Mouse (Mus musculus) cerebellum, adult 18-20 months (tissue): ENCODE measurements around the gene Dnaja3.
A peak's percentile ranks its signal among the peaks of the same experiment; 100 is the strongest.

Source experiments
- DNase-seq, 2 experiments: peaks; one replicate each; pipeline ENCODE4 v3.0.0; 2021

Gene Dnaja3

DNA sequence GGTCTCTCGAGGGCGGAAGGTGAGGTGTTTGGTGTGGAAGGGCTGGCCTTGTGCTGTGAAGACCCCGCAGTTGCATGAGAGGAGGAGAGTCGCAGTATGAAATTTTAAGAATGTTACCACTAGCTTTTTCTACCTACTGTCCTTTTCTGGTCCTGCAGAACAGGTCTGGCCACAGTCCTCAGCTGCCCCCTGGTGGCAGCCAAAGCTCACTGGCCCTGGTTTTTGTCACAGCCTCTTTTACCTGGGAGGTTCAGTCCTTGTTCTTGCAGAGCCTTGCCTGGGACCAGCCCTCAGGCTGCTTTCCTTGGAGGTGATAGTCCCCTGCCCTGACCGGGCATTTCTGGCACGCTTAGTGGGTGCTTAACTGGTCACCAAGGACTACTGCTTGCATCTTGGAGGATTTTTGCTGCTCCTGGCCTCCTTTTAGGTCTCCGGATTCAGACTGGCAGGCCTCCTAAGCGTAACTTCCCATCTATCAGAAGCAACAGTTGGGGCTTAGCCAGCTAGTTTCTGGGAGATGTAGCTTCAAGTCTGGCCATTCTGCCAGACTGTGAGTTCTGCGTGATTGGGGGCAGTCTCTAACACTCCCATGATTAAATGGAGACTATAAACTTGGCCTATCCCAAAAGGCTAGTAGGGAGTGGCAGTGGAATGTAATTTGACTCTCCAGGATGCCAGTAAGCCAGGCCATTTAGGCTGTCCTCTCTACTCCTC lies 31.8 kb upstream of the Dnaja3 start:
- DNase-seq = peak; percentile 87 to 92

GRCm38 (mm10) chr16:4608532-4609059 lies 31.2 kb upstream of the Dnaja3 start:
- no peak for DNase-seq

DNA sequence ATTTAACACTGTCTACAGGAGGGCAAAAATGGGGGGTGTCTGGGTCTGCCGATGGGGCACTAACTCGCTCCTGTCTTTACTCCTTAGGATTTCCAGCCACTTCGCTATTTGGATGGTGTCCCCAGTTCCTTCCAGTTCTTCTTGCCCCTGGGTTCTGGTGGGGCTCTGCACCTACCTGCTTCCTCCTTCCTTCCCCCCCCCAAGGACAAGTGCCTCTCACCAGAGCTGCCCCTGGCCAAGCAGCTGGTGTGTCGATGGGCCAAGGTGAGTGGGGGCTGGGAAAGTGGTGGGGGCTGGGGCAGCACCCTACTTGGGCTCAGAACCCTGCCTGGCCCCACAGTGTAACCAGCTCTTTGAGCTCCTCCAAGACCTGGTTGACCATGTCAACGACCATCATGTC lies 28.6 kb upstream of the Dnaja3 start:
- DNase-seq = no peak

GRCm38 (mm10) chr16:4611676-4612075 lies 28.1 kb upstream of the Dnaja3 start:
- DNase-seq = no peak

- no peak for DNase-seq
Measured at GRCm38 (mm10) chr16:4613736-4614135, 26.1 kb upstream of the Dnaja3 start.

DNA sequence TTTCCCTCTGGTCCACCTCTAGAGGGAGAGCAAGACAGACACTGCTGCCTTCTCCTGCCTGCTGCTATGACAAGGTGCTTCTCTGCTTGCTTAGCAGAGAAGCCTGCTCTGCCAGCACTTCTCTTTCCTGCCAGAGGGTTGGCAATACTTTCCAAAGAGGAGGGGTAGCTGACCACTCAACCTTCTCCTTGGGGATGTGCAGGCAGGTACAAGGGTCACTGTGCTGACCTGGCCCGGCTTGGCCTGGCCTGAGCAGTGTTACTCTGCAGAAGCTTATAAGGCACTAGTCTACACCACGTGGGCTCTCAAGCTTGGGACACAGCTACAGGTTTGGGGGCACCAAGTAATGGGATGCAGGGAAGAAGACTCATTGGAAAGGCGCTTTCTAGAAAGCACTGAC lies 25.1 kb upstream of the Dnaja3 start:
- no peak for DNase-seq

- no peak for DNase-seq
Measured at GRCm38 (mm10) chr16:4615297-4615696, 24.5 kb upstream of the Dnaja3 start.

DNA sequence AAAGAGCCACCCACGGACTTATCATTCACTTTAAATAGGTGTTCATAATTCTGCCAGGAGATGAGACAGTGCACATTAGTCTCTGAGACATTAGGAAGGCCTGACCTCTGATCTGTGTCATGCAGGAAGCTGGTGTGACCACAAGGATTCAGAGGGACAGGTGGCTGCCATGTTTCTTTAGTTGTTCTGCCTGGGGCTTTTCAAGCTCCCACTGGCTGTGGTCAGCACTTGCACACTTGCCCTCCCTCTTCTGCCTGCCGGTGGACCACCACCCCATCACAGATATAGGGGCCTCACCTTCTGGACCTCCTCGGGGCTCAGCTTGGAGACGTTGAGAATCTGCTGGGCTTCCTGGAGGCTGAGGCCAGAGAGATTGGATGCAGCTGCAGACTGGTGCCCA lies 23.0 kb upstream of the Dnaja3 start:
- no peak for DNase-seq

DNA sequence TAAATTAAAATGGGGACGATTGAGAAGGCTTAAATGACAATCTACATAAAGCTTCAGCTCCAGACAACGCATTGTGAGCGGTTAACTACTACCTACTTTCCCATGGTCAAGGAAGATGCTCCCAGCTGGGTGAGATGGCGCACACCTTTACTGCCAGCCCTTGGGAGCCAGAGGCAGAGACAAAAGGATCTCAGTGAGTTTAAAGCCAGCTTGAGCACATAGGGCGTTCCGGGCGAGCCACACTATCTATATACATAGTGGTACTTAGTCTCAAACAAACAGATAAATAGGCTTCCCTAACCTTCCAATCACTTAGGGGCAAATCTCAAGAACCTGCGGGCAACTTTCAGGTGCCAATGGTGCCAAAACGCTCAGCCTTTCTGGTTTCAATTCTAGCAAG lies 15.7 kb upstream of the Dnaja3 start:
- DNase-seq = no peak

DNA sequence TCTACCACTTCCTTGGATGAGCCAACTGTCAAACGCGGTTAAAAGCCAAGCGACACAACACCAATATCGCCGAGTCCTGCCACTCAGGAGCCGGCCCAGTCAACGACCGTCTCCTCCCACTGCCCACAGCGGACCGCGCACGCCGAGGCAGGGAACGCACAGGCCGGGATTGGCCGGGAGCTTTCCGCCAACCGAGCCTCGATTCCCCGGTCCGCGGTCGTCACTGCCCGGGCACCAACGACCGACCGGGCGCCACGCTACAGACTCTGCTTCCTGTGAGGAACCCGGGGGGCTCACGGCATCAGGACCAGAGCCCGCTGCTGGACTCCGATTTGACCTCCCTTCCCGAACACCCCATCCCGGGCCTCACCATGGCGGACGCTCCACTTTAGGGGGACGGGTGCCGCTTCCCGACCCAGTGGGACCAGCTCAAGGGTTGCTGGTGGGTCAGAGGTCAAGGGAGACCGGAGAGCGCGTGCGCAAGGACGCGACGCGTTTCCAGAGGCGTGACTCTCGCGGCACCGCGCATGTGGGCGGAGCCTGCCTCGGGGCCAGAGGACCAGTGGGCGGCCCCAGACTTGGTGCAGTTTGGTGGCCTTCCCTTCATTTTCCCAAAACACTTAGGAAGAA lies 15.2 kb upstream of the Dnaja3 start, which contains the start of gene Pam16:
TSS of gene Pam16 (minus strand) at position 508 of the 630 bp plus-strand sequence.
- peak; percentile 91 to 93 for DNase-seq

DNA sequence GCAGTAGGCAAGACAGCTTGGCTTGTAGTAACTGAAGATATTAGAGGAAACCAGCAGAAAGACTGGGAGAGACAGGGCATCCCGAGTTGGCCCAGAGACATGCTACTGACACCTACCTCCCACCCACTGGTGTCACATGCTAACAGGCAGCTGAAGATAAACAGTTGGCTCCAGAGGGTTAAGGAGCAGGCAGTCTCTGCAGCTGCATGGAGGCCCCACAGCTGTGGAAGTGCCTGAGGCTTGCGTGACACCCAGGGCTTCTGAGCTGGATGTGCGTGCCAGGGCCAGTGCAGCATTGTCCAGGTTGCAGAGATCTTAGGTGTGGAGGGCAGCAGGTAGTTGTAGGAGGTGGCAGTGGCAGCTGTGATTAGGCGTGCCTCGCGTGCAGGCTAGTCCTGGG lies 12.7 kb upstream of the Dnaja3 start:
- no peak for DNase-seq

GRCm38 (mm10) chr16:4628898-4629419 lies 10.8 kb upstream of the Dnaja3 start:
- DNase-seq = no peak

GRCm38 (mm10) chr16:4629950-4630349 lies 9.8 kb upstream of the Dnaja3 start:
- DNase-seq = peak; percentile 84 to 89

GRCm38 (mm10) chr16:4632050-4632449 lies 7.7 kb upstream of the Dnaja3 start:
- peak; percentile 36 to 49 for DNase-seq

GRCm38 (mm10) chr16:4633661-4634060 lies 6.1 kb upstream of the Dnaja3 start:
- DNase-seq = no peak

DNA sequence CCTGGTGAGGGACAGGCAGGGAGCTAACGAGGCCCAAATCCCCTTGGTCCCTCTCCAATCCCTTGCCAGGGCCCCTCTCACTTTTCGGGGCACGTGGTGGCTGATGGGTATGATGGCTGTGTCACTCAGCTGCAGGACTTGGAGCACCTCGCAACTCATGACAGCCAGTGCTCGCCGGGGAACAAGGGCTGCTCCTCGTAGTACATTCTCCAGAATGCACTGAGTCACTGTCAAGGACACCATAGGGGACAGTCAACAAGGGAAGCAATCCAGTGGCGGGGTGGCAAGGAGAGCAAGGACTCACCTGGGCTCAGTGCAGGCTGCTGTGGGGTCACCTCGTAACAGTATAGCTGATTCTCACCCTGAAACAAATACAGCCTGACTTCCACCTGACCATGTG lies 5.1 kb upstream of the Dnaja3 start:
- DNase-seq = no peak

DNA sequence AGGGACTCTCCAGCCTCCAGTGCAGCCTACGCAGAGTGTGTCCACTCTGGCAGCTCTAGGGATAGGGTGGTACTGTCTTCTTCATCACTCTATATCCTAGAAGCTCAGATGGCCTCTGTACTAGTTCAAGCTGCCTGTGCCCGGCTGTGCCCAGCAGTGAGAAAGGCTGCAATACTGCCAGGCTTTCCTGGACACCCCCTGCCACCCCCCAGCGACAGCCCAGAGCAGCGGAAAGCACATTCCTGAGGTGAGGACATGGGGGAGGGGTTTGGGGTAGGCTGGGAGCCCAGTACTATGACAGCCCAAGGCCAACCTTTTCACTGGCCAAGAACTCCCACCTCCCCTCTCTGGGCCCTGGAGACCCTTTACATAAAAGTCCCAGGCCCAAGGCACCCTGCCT lies 4.0 kb upstream of the Dnaja3 start:
- no peak for DNase-seq

DNA sequence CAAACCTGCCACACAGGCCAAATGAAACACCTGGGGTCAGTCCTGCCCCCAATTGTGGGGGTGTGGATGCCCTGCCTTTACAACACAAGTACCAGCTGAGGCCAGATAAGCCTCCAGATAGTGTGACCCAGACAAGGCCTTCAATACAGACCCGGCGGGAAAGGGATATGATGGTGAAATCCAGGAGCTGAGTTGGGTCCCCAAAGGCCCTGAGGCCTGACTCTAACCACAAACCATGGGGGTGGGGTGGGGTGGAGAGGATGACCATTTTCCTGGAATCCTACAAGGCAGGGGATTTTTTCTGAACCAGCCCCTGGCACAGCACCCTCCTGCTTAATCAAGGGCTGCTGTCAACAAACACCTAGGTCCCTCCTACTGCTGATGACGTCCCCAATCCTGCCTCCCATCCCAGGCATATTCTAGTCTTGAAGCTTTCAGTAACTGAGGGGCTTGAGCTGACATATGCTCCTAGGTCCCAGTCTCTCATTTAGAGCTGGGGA lies 848 bp upstream of the Dnaja3 start:
- no peak for DNase-seq

- DNase-seq = no peak
Measured at GRCm38 (mm10) chr16:4640267-4641005, 647 bp downstream of the Dnaja3 start.

DNA sequence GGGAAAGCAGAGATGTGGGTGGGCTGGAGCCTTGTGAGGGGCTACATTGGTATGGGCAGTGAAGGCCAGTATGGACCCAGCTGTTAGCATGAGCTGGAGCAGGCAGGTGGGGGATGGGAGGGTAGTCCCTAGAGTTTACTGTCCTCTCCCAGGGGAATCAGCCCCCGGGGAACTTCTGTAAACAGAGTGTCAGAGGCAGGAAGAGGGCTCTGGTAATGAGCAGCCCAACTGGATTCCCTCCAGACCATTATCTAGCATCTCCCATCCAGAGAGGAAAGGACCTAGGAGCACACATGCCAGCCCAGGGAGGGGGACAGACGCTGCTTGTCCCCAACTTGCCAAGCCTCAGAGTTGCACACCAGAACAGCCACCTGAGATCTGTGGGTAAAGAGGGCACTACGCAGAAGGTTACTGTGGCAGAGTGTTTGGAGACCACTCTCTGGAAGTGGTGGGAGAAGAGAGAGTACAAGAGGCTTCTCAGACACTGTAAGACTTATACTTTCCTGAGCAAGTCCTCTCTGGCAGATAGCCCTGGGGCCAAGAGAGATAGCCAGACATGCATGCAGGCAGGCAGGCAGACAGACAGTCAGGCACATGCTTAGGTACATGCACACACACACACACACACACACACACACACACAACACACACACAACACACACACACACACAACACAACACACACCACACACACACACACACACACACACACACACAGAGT lies 1.5 kb downstream of the Dnaja3 start:
- no peak for DNase-seq

DNA sequence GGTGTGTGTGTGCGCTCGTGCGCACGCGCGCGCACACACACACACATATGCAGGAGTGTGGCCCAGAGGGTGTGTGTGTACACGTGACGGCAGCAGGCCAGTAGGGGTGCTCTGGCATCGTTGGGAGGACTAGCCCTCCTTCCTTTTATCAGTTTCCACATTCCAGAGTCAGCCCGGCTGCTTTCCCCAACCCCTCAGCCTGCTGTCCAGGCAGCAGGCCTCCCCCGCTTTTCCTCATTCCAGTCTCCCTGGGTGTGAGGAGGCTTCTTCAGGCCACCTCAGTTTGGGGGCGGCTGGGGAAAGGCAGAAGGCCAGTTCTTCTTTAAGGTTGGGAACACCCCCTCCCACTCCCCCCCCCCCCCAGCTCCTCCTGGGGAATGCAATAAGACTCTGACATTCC lies 2.4 kb downstream of the Dnaja3 start:
- no peak for DNase-seq

GRCm38 (mm10) chr16:4642937-4643336 lies 3.1 kb downstream of the Dnaja3 start:
- DNase-seq = no peak
